Mouse (Mus musculus) stomach, postnatal 0 days (tissue): Measurements from ENCODE around the gene Olfr591.

Experiments
- CTCF ChIP-seq: IDR thresholded peaks from 2 replicates; pipeline ENCODE4 v1.5.1; 2016; ENCODE audit warnings: antibody characterized with exemption, low read depth, mild to moderate bottlenecking, moderate library complexity
- EP300 ChIP-seq: optimal IDR thresholded peaks from 2 replicates; pipeline ENCODE3; 2016; ENCODE audit warnings: antibody characterized with exemption

DNA sequence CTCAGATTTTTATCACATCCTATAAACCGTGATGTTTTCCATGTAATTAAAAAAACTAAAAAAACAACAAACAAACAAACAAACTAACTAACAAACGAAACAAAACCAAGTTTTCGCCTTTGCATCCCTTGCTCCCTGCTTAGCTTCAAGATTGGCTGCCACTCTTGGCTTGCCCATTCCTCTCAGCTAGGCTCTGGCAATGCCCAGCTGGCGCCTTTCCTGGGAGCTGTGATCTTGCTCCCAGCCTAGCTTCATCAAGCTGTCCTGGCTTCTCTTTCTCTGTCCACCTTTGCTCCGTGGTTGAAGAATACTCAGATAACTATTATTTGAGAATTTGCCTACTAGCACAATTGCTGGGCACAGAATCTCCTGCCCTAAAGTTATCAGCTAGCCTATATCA is 8.4 kb downstream of the Olfr591 start:
- TF ChIP-seq EP300: no peak
- no peak for TF ChIP-seq CTCF
